Mouse (Mus musculus): ENCODE measurements around the gene Tenm4.
"Not testable (repeated sequence)": the region's sequence is repeated elsewhere in the genome, so short reads cannot be mapped to it uniquely, and the experiment has no call there.

The Tenm4 gene

GRCm38 (mm10) chr7:96596402-96597195 is 425.6 kb downstream of the Tenm4 start:
- no peak for DNase-seq

- DNase-seq: no peak
Observed at GRCm38 (mm10) chr7:96597871-96598270, 426.8 kb downstream of the Tenm4 start.

- no peak for DNase-seq
Observed at GRCm38 (mm10) chr7:96599081-96599480, 428.0 kb downstream of the Tenm4 start.

GRCm38 (mm10) chr7:96600381-96600941 is 429.4 kb downstream of the Tenm4 start:
- DNase-seq: no peak

GRCm38 (mm10) chr7:96604091-96604745 is 433.2 kb downstream of the Tenm4 start:
- DNase-seq: no peak

- no peak for DNase-seq
Observed at GRCm38 (mm10) chr7:96605316-96605715, 434.3 kb downstream of the Tenm4 start.

GRCm38 (mm10) chr7:96609854-96610586 is 439.0 kb downstream of the Tenm4 start:
- DNase-seq: no peak

- DNase-seq: no peak
Observed at GRCm38 (mm10) chr7:96617371-96617770, 446.3 kb downstream of the Tenm4 start.

- DNase-seq: no peak
Observed at GRCm38 (mm10) chr7:96619930-96620472, 449.0 kb downstream of the Tenm4 start.

- no peak for DNase-seq
Observed at GRCm38 (mm10) chr7:96626338-96626737, 455.3 kb downstream of the Tenm4 start.

- DNase-seq: not testable (repeated sequence)
Observed at GRCm38 (mm10) chr7:96630551-96630950, 459.5 kb downstream of the Tenm4 start.

GRCm38 (mm10) chr7:96633008-96633407 is 462.0 kb downstream of the Tenm4 start:
- DNase-seq: no peak

GRCm38 (mm10) chr7:96635830-96636440 is 464.9 kb downstream of the Tenm4 start:
- no peak for DNase-seq

- peak; percentile 35 for DNase-seq
Observed at GRCm38 (mm10) chr7:96643461-96644204, 472.6 kb downstream of the Tenm4 start.

- DNase-seq: no peak
Observed at GRCm38 (mm10) chr7:96644205-96644531, 473.1 kb downstream of the Tenm4 start.

- no peak for DNase-seq
Observed at GRCm38 (mm10) chr7:96647657-96648056, 476.6 kb downstream of the Tenm4 start.

- no peak for DNase-seq
Observed at GRCm38 (mm10) chr7:96648606-96649005, 477.6 kb downstream of the Tenm4 start.

GRCm38 (mm10) chr7:96649171-96649570 is 478.1 kb downstream of the Tenm4 start:
- DNase-seq: no peak

GRCm38 (mm10) chr7:96650435-96650834 is 479.4 kb downstream of the Tenm4 start:
- DNase-seq: no peak

GRCm38 (mm10) chr7:96651055-96651454 is 480.0 kb downstream of the Tenm4 start:
- DNase-seq: no peak

GRCm38 (mm10) chr7:96651626-96652341 is 480.7 kb downstream of the Tenm4 start:
- no peak for DNase-seq
